Mouse (Mus musculus) CH12.LX (cell line): Measurements from ENCODE around the gene Fbrs. TPM values are rescaled to one million over a fixed set of nuclear protein-coding genes. Genes with fewer than 3 reads are reported as not detected.
"Not testable (repeated sequence)": the region's sequence is repeated elsewhere in the genome, so short reads cannot be mapped to it uniquely, and the experiment has no call there.

Source experiments
- DNase-seq: peaks from one replicate; pipeline ENCODE4 v3.0.0-alpha.2; 2013; ENCODE audit errors: extremely low read depth
- H3K27ac ChIP-seq: 2 replicates; pipeline ENCODE4 v1.5.1; 2012; ENCODE audit warnings: low read depth, mild to moderate bottlenecking, control low read depth, moderate library complexity; ENCODE audit not compliant: insufficient read depth
- H3K27me3 ChIP-seq: replicated peaks from 2 replicates; pipeline ENCODE3; 2012; ENCODE audit warnings: inconsistent platforms
- H3K36me3 ChIP-seq, 2 experiments: replicated peaks in 1 of 2; 2 replicates each; pipeline versions ENCODE3 to v1.6.1; 2012; ENCODE audit warnings: inconsistent platforms in 1 of 2, low read length in 1 of 2, mild to moderate bottlenecking in 1 of 2, mixed read lengths in 1 of 2, moderate library complexity in 1 of 2; ENCODE audit not compliant: control insufficient read depth in 1 of 2, insufficient read depth in 1 of 2
- H3K4me1 ChIP-seq, 2 experiments: 2 replicates each; pipeline ENCODE4 v1.6.1; 2012; ENCODE audit warnings: inconsistent platforms in 1 of 2, moderate library complexity in 1 of 2; ENCODE audit not compliant: insufficient read depth in 2 of 2, control insufficient read depth in 1 of 2
- H3K4me2 ChIP-seq: 2 replicates; pipeline ENCODE4 v1.6.1; 2012; ENCODE audit warnings: low read depth, mild to moderate bottlenecking, control low read depth; ENCODE audit not compliant: poor library complexity, insufficient read depth, severe bottlenecking
- H3K4me3 ChIP-seq, 3 experiments: fragments of 150-350 bp in 1 of 3; sonication (generic) in 1 of 3; replicated peaks in 1 of 3; 2 replicates each; pipeline versions ENCODE3 to v1.5.1; 2011 to 2012; ENCODE audit warnings: low read depth in 2 of 3, low read length in 2 of 3, mild to moderate bottlenecking in 2 of 3, moderate library complexity in 2 of 3, control low read depth in 1 of 3, improper control_type of control experiment in 1 of 3, inconsistent platforms in 1 of 3, mixed read lengths in 1 of 3; ENCODE audit not compliant: poor library complexity in 1 of 3
- H3K79me2 ChIP-seq: replicated peaks from 2 replicates; pipeline ENCODE4 v1.6.1; 2012; ENCODE audit warnings: mild to moderate bottlenecking, moderate library complexity; ENCODE audit not compliant: control insufficient read depth, poor library complexity, insufficient read depth, severe bottlenecking; ENCODE audit errors: extremely low read depth
- H3K9ac ChIP-seq: 2 replicates; pipeline ENCODE4 v1.6.1; 2012; ENCODE audit warnings: low read depth, mild to moderate bottlenecking, control low read depth, moderate library complexity; ENCODE audit not compliant: insufficient read depth
- H3K9me3 ChIP-seq: replicated peaks from 2 replicates; pipeline ENCODE3; 2012; ENCODE audit warnings: low read length, inconsistent platforms, mixed read lengths
- BHLHE40 ChIP-seq: IDR thresholded peaks from 2 replicates; pipeline ENCODE4 v1.6.1; 2011; ENCODE audit warnings: mild to moderate bottlenecking, low read depth, low read length, improper control_type of control experiment
- CTCF ChIP-seq, 2 experiments: IDR thresholded peaks in 1 of 2; conservative IDR thresholded peaks in 1 of 2; 2 replicates each; pipeline ENCODE4 v1.5.1; 2011 to 2012; ENCODE audit warnings: low read depth in 2 of 2, low read length in 2 of 2, improper control_type of control experiment in 1 of 2, inconsistent platforms in 1 of 2, mild to moderate bottlenecking in 1 of 2, moderate library complexity in 1 of 2
- ELF1 ChIP-seq: IDR thresholded peaks from 2 replicates; pipeline ENCODE4 v1.6.1; 2014; ENCODE audit warnings: low read depth, mild to moderate bottlenecking, inconsistent platforms, low read length, improper control_type of control experiment
- ETS1 ChIP-seq: conservative IDR thresholded peaks from 2 replicates; pipeline ENCODE4 v1.6.1; 2012; ENCODE audit warnings: low read depth, mild to moderate bottlenecking, inconsistent platforms, low read length, improper control_type of control experiment, moderate library complexity
- MAZ ChIP-seq: IDR thresholded peaks from 2 replicates; pipeline ENCODE4 v1.6.1; 2012; ENCODE audit warnings: low read depth, mild to moderate bottlenecking, inconsistent platforms, low read length, improper control_type of control experiment, moderate library complexity
- MYC ChIP-seq: IDR thresholded peaks from 2 replicates; pipeline ENCODE4 v1.6.1; 2011; ENCODE audit warnings: low read depth, mild to moderate bottlenecking, improper control_type of control experiment, low read length
- PAX5 ChIP-seq: IDR thresholded peaks from 2 replicates; pipeline ENCODE4 v1.6.1; 2012; ENCODE audit warnings: low read length, inconsistent platforms, mixed read lengths
- dilution Hi-C: fragments of 300-500 bp; cut with MboI; formaldehyde crosslinking; loops from 2 replicates; pipeline ENCODE4 v1.14.3; 2020; ENCODE audit warnings: low sequenced_read_pairs; ENCODE audit not compliant: extremely low pct_unique_long_range_greater_than_20kb, extremely low pct_ligation_motif_present
- in situ Hi-C: fragments of 300-500 bp; cut with MboI; formaldehyde crosslinking; loops from 3 replicates; pipeline ENCODE4 v1.14.3; 2019; ENCODE audit warnings: low sequenced_read_pairs, low pct_ligation_motif_present, low pct_unique_long_range_greater_than_20kb, mixed read lengths
- polyA plus RNA-seq: library from polyadenylated mRNA; unstranded; fragments of >175 nt; gene quantifications from 2 replicates; pipeline ENCODE4 v1.2.1, GENCODE M21; 2012; ENCODE audit warnings: low read depth; ENCODE audit not compliant: insufficient read length
- total RNA-seq, 2 experiments: library from RNA; depleted of rRNA; stranded (reverse); fragments of 300-350 nt in 1 of 2; fragments of >200 nt in 1 of 2; gene quantifications; 2 replicates each; pipeline ENCODE4 v1.2.3; 2012 to 2014

Fbrs gene
- total and polyA plus RNA-seq, 3 experiments: 6.7 to 66.7 (median 14.4) TPM

GRCm38 (mm10) chr7:127454905-127455304 is 24.1 kb upstream of the Fbrs start:
- H3K36me3 ChIP-seq: peaks cover 43 to 72% of the 10 kb centered on the region in 2 experiments
- no peak overlapping the region for H3K27ac ChIP-seq
- peaks cover 48% of the 10 kb centered on the region for H3K79me2 ChIP-seq
- no peak overlapping the region for H3K4me3 ChIP-seq
- no peak overlapping the region for H3K4me2 ChIP-seq
- H3K9ac ChIP-seq: no peak overlapping the region
- in situ Hi-C loops: loop anchor here (5.0 kb wide), 1 partner anchor 33 kb away; the partner anchor contains the start of gene Zfp688
- dilution Hi-C loops: no loop called here
- DNase-seq: no peak
- TF ChIP-seq MAZ (no peak), ETS1 (no peak), BHLHE40 (no peak), CTCF (conservative IDR thresholded peaks at IDR 0.05 in 1 of 2, IDR thresholded peaks at IDR 0.05 in 1 of 2; ENCODE audit: low read depth in 2 of 2, low read length in 2 of 2) (no peak), ELF1 (no peak), PAX5 (no peak), MYC (no peak)
- H3K4me1 ChIP-seq: peaks cover 17 to 28% of the 10 kb centered on the region in 2 experiments
- no peaks in the 10 kb centered on the region for H3K27me3 ChIP-seq
- peaks cover 25% of the 10 kb centered on the region for H3K9me3 ChIP-seq

- in situ Hi-C loops: loop anchor here (5.0 kb wide), 1 partner anchor 36 kb away; the partner anchor contains the start of gene Zfp688
- H3K9ac ChIP-seq, H3K27ac ChIP-seq, H3K4me2 ChIP-seq, H3K27me3 ChIP-seq, DNase-seq, dilution Hi-C loops, H3K4me3 ChIP-seq: not testable (repeated sequence)
- H3K36me3 ChIP-seq: peaks cover 35 to 65% of the 10 kb centered on the region in 2 experiments
- peaks cover 25% of the 10 kb centered on the region for H3K9me3 ChIP-seq
- peaks cover 13% of the 10 kb centered on the region for H3K79me2 ChIP-seq
- peaks cover 2 to 26% of the 10 kb centered on the region in 2 experiments; a peak in 2 of 4 replicates for H3K4me1 ChIP-seq
Measured at GRCm38 (mm10) chr7:127458371-127459122, 20.5 kb upstream of the Fbrs start.

- peaks cover 35 to 62% of the 10 kb centered on the region in 2 experiments for H3K36me3 ChIP-seq
- H3K27me3 ChIP-seq, DNase-seq, H3K4me3 ChIP-seq, H3K9ac ChIP-seq, H3K79me2 ChIP-seq, H3K27ac ChIP-seq, dilution Hi-C loops, H3K4me2 ChIP-seq: not testable (repeated sequence)
- in situ Hi-C loops: loop anchor here (5.0 kb wide), 1 partner anchor 37 kb away; the partner anchor contains the start of gene Zfp688
- H3K9me3 ChIP-seq: peaks cover 25% of the 10 kb centered on the region
- H3K4me1 ChIP-seq: peaks cover 2 to 26% of the 10 kb centered on the region in 2 experiments; a peak in 2 of 4 replicates
Measured at GRCm38 (mm10) chr7:127459311-127459710, 19.7 kb upstream of the Fbrs start, which contains the start of gene Prr14. Gene Prr14, plus strand, starts transcription at chr7:127459611.
